Mouse (Mus musculus) small intestine, adult 2 months (tissue): ENCODE data around the gene Coro1c. TPM values are rescaled to one million over a fixed set of nuclear protein-coding genes. Genes with fewer than 3 reads are reported as not detected.
A peak's percentile ranks its signal among the peaks of the same experiment; 100 is the strongest.

Source experiments
- H3K27ac ChIP-seq: fragments of 200-500 bp; 2 replicates; pipeline ENCODE4 v1.5.1; 2012; ENCODE audit warnings: low read depth, low read length, control low read depth, inconsistent platforms; ENCODE audit not compliant: insufficient read depth
- H3K27me3 ChIP-seq: fragments of 200-500 bp; 2 replicates; pipeline ENCODE4 v1.6.1; 2012; ENCODE audit warnings: mild to moderate bottlenecking, moderate library complexity, low read length, inconsistent platforms; ENCODE audit not compliant: control insufficient read depth, insufficient read depth
- H3K36me3 ChIP-seq: fragments of 200-500 bp; 2 replicates; pipeline ENCODE4 v1.6.1; 2012; ENCODE audit warnings: mild to moderate bottlenecking, low read length, control low read depth, inconsistent platforms; ENCODE audit not compliant: control insufficient read depth, insufficient read depth
- H3K4me1 ChIP-seq: fragments of 200-500 bp; 2 replicates; pipeline ENCODE4 v1.6.1; 2012; ENCODE audit warnings: low read length, inconsistent platforms, mixed read lengths; ENCODE audit not compliant: control insufficient read depth, insufficient read depth, insufficient read length
- H3K4me3 ChIP-seq: fragments of 200-500 bp; 2 replicates; pipeline ENCODE4 v1.5.1; 2012; ENCODE audit warnings: low read depth, mild to moderate bottlenecking, control low read depth, inconsistent platforms, low read length, moderate library complexity
- CTCF ChIP-seq: fragments of 200-500 bp; IDR thresholded peaks from 2 replicates; pipeline ENCODE4 v1.5.1; 2012; ENCODE audit warnings: low read depth, mild to moderate bottlenecking, control low read depth, inconsistent platforms, low read length, moderate library complexity, mixed read lengths; ENCODE audit not compliant: insufficient replicate concordance, insufficient read length; ENCODE audit errors: extremely low read depth
- POLR2A ChIP-seq: fragments of 200-500 bp; IDR thresholded peaks from 2 replicates; pipeline ENCODE4 v1.6.1; 2012; ENCODE audit warnings: low read depth, mild to moderate bottlenecking, control low read depth, inconsistent platforms, low read length, moderate library complexity
- WGBS: fragments of 180-500 bp; shearing (Covaris S2); methylation state at CpG from one replicate; pipeline ENCODE4 v1.1.7; 2018; 5-methylcytosine and 5-hydroxymethylcytosine counted together
- polyA plus RNA-seq: library from polyadenylated mRNA; depleted of rRNA; stranded (reverse); fragments of >200 nt; gene quantifications from 2 replicates; pipeline ENCODE4 v1.2.3, GENCODE M21; 2012

The Coro1c gene
- polyA plus RNA-seq, 1 experiment: 144 TPM

DNA sequence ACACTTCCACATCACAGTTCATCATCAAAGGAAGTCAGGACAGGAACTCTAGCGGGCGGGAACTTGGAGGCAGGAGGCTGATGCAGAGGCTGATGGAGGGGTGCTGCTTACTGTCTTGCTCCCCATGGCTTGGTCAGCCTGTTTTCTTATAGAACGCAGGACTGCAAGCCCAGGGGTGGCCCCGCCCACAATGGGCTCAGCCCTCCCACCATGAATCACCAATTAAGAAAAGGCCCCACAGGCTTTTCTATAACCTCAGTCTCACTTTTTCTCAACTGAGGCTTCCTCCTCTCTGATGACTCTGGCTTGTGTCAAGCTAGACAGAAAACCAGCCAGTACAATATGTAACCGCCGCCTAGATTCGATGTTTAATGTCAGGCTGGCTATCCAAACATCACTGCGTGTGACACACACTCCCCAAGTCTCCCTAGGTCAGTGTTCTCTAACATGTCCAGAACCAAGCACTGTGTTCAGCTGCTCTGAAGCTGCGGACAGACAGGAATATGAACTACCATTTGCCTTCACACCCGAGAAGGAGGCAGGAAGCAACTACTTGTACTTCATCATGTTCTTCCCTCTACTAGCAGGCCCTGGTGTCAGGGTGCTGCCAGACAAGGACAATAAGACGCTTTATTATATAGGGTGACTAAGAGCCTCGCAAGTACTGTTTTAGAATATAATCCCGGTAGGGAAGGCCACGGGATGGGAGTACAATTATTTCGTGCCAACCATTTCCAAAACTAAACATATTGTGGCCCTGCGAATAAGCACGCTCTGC lies 1.4 kb downstream of the Coro1c start:
- TF ChIP-seq CTCF (no peak), POLR2A (no peak)
- peaks cover 20% of the 10 kb centered on the region for H3K4me1 ChIP-seq
- peak overlapping the region; percentile 85 for H3K4me3 ChIP-seq
- H3K27me3 ChIP-seq: no peaks in the 10 kb centered on the region
- WGBS: 6% methylated on average over 17 of the region's 17 CpGs
- H3K36me3 ChIP-seq: no peaks in the 10 kb centered on the region
- peak overlapping the region; percentile 90 for H3K27ac ChIP-seq

- Histone ChIP-seq H3K4me1 (peaks cover 25% of the 10 kb centered on the region), H3K4me3 (no peak overlapping the region)
These were observed 3.6 kb downstream of the Coro1c start for GRCm38 (mm10) chr5:113904987-113905386.

GRCm38 (mm10) chr5:113902983-113903382 lies 5.6 kb downstream of the Coro1c start:
- Histone ChIP-seq H3K27me3 (no peaks in the 10 kb centered on the region), H3K4me1 (peaks cover 24% of the 10 kb centered on the region), H3K4me3 (no peak overlapping the region), H3K36me3 (no peaks in the 10 kb centered on the region), H3K27ac (no peak overlapping the region)
- no peak for TF ChIP-seq POLR2A
- no peak for TF ChIP-seq CTCF
- 63% methylated on average over 5 of the region's 5 CpGs for WGBS

More at GRCm38 (mm10) chr5:113904987-113905386, 3.6 kb downstream of the Coro1c start:
- H3K36me3 ChIP-seq: no peaks in the 10 kb centered on the region
- no peak overlapping the region for H3K27ac ChIP-seq
- TF ChIP-seq POLR2A: no peak
- 40% methylated on average over 4 of the region's 4 CpGs for WGBS
- H3K27me3 ChIP-seq: no peaks in the 10 kb centered on the region

DNA sequence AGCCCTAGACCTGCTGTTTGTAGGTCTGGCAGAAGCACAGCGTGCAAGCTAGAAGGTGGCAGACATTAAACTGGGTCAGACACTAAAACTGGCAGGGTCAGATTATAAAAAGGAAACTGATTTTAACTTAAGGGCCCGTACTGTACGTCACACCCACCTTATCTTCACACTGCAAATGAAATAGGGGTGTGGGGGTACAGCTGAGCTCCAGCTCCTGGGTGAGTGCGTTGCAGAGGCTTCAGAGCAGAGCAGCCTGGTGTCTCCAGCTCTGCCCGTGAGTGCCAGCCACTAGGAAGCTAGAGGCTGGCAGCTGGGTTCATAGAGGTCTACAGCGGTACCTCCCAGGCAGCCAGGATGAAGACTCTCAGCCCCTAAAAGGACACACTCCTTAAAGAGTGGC lies 6.5 kb downstream of the Coro1c start:
- H3K27ac ChIP-seq: no peak overlapping the region
- no peak overlapping the region for H3K4me3 ChIP-seq
- no peaks in the 10 kb centered on the region for H3K27me3 ChIP-seq
- TF ChIP-seq CTCF (no peak), POLR2A (no peak)
- H3K36me3 ChIP-seq: no peaks in the 10 kb centered on the region
- H3K4me1 ChIP-seq: peaks cover 24% of the 10 kb centered on the region
- WGBS: 30% methylated on average over 6 of the region's 6 CpGs

DNA sequence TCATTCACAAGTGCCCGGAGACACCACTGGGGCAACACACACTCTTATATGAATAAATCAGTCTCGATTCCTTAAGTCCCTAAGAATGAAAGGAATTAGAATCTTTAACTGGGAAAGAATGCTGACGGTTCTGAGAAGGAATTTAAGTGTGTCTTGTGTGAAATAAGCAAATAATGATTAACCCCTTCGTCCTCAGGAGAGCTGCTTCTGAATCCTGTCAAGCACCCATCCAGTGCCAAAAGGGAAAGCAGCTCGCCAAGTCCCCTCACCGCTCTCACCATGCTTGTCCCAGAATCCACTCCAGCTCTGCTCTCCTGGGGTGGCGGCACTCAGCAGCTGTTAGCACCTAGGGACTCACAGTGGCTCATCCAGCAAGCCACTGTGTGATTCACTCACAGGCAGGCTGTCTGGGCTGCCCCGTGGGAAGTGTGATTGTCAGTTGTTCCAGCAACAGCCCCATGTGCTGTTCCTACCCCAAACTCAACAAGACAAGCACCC lies 7.4 kb downstream of the Coro1c start:
- TF ChIP-seq POLR2A: no peak
- no peak for TF ChIP-seq CTCF
- H3K4me1 ChIP-seq: peaks cover 23% of the 10 kb centered on the region
- 66% methylated on average over 8 of the region's 8 CpGs for WGBS

GRCm38 (mm10) chr5:113899543-113899942 lies 9.0 kb downstream of the Coro1c start:
- 77% methylated on average over 12 of the region's 12 CpGs for WGBS
- H3K27me3 ChIP-seq: no peaks in the 10 kb centered on the region
- TF ChIP-seq POLR2A: no peak
- TF ChIP-seq CTCF: no peak
- H3K27ac ChIP-seq: no peak overlapping the region
- peaks cover 27% of the 10 kb centered on the region for H3K4me1 ChIP-seq
- peak overlapping the region; percentile 14 for H3K4me3 ChIP-seq
- H3K36me3 ChIP-seq: no peaks in the 10 kb centered on the region

More for the DNA sequence above, 7.4 kb downstream of the Coro1c start:
- H3K36me3 ChIP-seq: no peaks in the 10 kb centered on the region
- H3K27me3 ChIP-seq: no peaks in the 10 kb centered on the region
- no peak overlapping the region for H3K27ac ChIP-seq
- no peak overlapping the region for H3K4me3 ChIP-seq

- H3K27me3 ChIP-seq: no peaks in the 10 kb centered on the region
- TF ChIP-seq CTCF (no peak), POLR2A (no peak)
- no peak overlapping the region for H3K4me3 ChIP-seq
- peaks cover 27% of the 10 kb centered on the region for H3K4me1 ChIP-seq
- 26% methylated on average over 7 of the region's 7 CpGs for WGBS
- no peak overlapping the region for H3K27ac ChIP-seq
- no peaks in the 10 kb centered on the region; the same call in 1 of the 2 replicates for H3K36me3 ChIP-seq
These were observed 16.6 kb downstream of the Coro1c start for GRCm38 (mm10) chr5:113892005-113892404.
